ENCODE assay signal across 9 mouse cellular contexts in the genomic region with DNA sequence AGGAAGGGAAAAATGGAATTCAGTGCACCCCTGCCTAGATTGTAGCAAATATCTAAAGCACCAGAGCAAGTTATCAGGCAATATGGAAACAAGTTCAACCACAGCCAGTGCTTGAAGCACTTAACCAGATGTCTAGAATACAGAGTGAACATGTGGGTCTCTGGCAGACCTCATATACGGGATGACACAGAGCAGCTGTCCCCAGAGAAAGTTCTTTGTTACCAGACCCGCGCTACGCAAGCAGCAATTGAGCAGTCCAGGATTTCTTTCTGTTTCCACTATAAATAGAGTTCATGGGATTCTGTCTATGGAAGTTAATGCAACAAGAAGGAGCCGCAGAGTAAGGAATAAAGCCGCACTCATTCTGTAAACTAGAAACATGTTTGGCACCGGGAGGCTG. TPM values are rescaled to one million over a fixed set of nuclear protein-coding genes. Genes with fewer than 3 reads are reported as not detected.
DNase-seq lines count a peak whose midpoint lies in the region; ATAC-seq and TF ChIP-seq lines count a peak whose summit lies in the region.
"Had no signal": no experiment of that assay in that cellular context is flagged by ENCODE, and none has a peak within 500 bp of the region (broad histone marks: within the 10 kb centered on the region; RNA-seq: fewer than 3 reads in every experiment).

No protein-coding gene starts in this region.

- no peaks in the 10 kb centered on the region for H3K36me3 ChIP-seq in hindbrain, postnatal 0 days (ENCODE audit: insufficient read depth, low read length)
- no peaks in the 10 kb centered on the region for H3K36me3 ChIP-seq in hindbrain, embryonic 12.5 days
- H3K36me3 ChIP-seq in intestine, embryonic 16.5 days (ENCODE audit: control insufficient read depth, insufficient read depth, low read length) = no peaks in the 10 kb centered on the region
- H3K36me3 ChIP-seq: neural tube, embryonic 15.5 days had no signal

- TF ChIP-seq CTCF in hindbrain, postnatal 0 days (IDR thresholded peaks at IDR 0.05; ENCODE audit: low read depth) = no peak
- TF ChIP-seq CTCF in brain, embryonic 14.5 days (IDR thresholded peaks at IDR 0.05; ENCODE audit: borderline replicate concordance, extremely low read depth, insufficient read depth, insufficient read length) = no peak
- no peak for TF ChIP-seq CTCF in cortical plate, adult 2 months (IDR thresholded peaks at IDR 0.05; ENCODE audit: extremely low read depth, insufficient read depth, low read length)

- no peaks in the 10 kb centered on the region for H3K9me3 ChIP-seq in hindbrain, postnatal 0 days (ENCODE audit: low read length)
- H3K9me3 ChIP-seq in hindbrain, embryonic 12.5 days (replicated peaks) = no peaks in the 10 kb centered on the region
- no peaks in the 10 kb centered on the region for H3K9me3 ChIP-seq in intestine, embryonic 16.5 days (ENCODE audit: control insufficient read depth, low read length)
- H3K9me3 ChIP-seq: neural tube, embryonic 15.5 days had no signal

- no peak overlapping the region for H3K27ac ChIP-seq in hindbrain, postnatal 0 days
- H3K27ac ChIP-seq in hindbrain, embryonic 12.5 days = no peak overlapping the region
- H3K27ac ChIP-seq in cortical plate, adult 2 months (ENCODE audit: insufficient read depth, low read length) = no peak overlapping the region; the same call in 1 of the 2 replicates
- H3K27ac ChIP-seq in intestine, embryonic 16.5 days (ENCODE audit: low read length) = peak overlapping the region; percentile 6; the same call in 1 of the 2 replicates
- H3K27ac ChIP-seq: hindbrain, embryonic 14.5 days; neural tube, embryonic 15.5 days had no signal

- H3K4me1 ChIP-seq in hindbrain, postnatal 0 days (ENCODE audit: insufficient read depth, low read length) = peaks cover 16% of the 10 kb centered on the region
- H3K4me1 ChIP-seq in hindbrain, embryonic 12.5 days = peaks cover 12% of the 10 kb centered on the region
- peaks cover 7% of the 10 kb centered on the region for H3K4me1 ChIP-seq in cortical plate, adult 2 months (ENCODE audit: control insufficient read depth, insufficient read depth, low read length)
- peaks cover 40% of the 10 kb centered on the region for H3K4me1 ChIP-seq in intestine, embryonic 16.5 days (ENCODE audit: control insufficient read depth, insufficient read depth, low read length)

- H3K27me3 ChIP-seq in hindbrain, postnatal 0 days (ENCODE audit: insufficient read depth, low read length) = no peaks in the 10 kb centered on the region
- H3K27me3 ChIP-seq in hindbrain, embryonic 12.5 days = no peaks in the 10 kb centered on the region
- no peaks in the 10 kb centered on the region for H3K27me3 ChIP-seq in intestine, embryonic 16.5 days (replicated peaks; ENCODE audit: control insufficient read depth, insufficient read depth, low read length)
- H3K27me3 ChIP-seq: neural tube, embryonic 15.5 days had no signal

- 45% methylated on average over 7 of the region's 7 CpGs for WGBS in hindbrain, postnatal 0 days
- WGBS in hindbrain, embryonic 12.5 days = 66% methylated on average over 7 of the region's 7 CpGs
- 46% methylated on average over 7 of the region's 7 CpGs for WGBS in intestine, embryonic 16.5 days

- 0 out of 2 replicates have a peak overlapping the region, but pooled peaks have one; percentile 16 for H3K4me2 ChIP-seq in hindbrain, postnatal 0 days (ENCODE audit: low read depth, low read length)
- no peak overlapping the region for H3K4me2 ChIP-seq in hindbrain, embryonic 12.5 days (replicated peaks)
- no peak overlapping the region for H3K4me2 ChIP-seq in intestine, embryonic 16.5 days (ENCODE audit: low read depth, low read length)
- H3K4me2 ChIP-seq: hindbrain, embryonic 14.5 days; neural tube, embryonic 15.5 days had no signal

- H3K4me3 ChIP-seq in hindbrain, postnatal 0 days (ENCODE audit: low read length) = no peak overlapping the region
- H3K4me3 ChIP-seq in hindbrain, embryonic 12.5 days = no peak overlapping the region
- peak overlapping the region; percentile 48; the same call in 1 of the 2 replicates for H3K4me3 ChIP-seq in cortical plate, adult 2 months (ENCODE audit: insufficient read depth, low read length)
- H3K4me3 ChIP-seq in intestine, embryonic 16.5 days (ENCODE audit: low read length) = no peak overlapping the region
- H3K4me3 ChIP-seq: neural tube, embryonic 15.5 days had no signal

- no peak for ATAC-seq in hindbrain, postnatal 0 days
- ATAC-seq in hindbrain, embryonic 12.5 days (ENCODE audit: low FRiP score) = no peak
- ATAC-seq in intestine, embryonic 16.5 days = no peak
- no peak for ATAC-seq in inflammation-experienced regulatory T-cells, adult 6 months
- ATAC-seq in frontal cortex, adult (ENCODE audit: low TSS enrichment) = no peak

- no peak for DNase-seq in hindbrain, postnatal 0 days (ENCODE audit: low spot score)
- peak; percentile 40 for DNase-seq in brain, embryonic 14.5 days (ENCODE audit: low read depth)

- no peak for TF ChIP-seq POLR2A in brain, embryonic 14.5 days (IDR thresholded peaks at IDR 0.05; ENCODE audit: borderline replicate concordance, extremely low read depth, insufficient read depth, insufficient read length, poor library complexity, severe bottlenecking)
- no peak for TF ChIP-seq POLR2A in cortical plate, adult 2 months (IDR thresholded peaks at IDR 0.05; ENCODE audit: extremely low read depth, insufficient read depth, low read length)

- H3K9ac ChIP-seq in hindbrain, postnatal 0 days (replicated peaks; ENCODE audit: low read length) = no peak overlapping the region
- no peak overlapping the region for H3K9ac ChIP-seq in hindbrain, embryonic 12.5 days
- H3K9ac ChIP-seq in intestine, embryonic 16.5 days (ENCODE audit: low read depth, low read length) = no peak overlapping the region
- H3K9ac ChIP-seq: hindbrain, embryonic 14.5 days; neural tube, embryonic 15.5 days had no signal

RNA-seq across cellular contexts. Expression of a gene that starts 46.8 kb away (rescaled TPM):
- 68.8 and 73.0 TPM in 2 replicates for total RNA-seq in hindbrain, postnatal 0 days (2014; rRNA removed)
- 30.6 and 31.1 TPM in 2 replicates for polyA plus RNA-seq in hindbrain, postnatal 0 days (2015; fragmentation: Nextera tagmentation; extraction: Ambion mirVana)
- polyA plus RNA-seq in hindbrain, embryonic 12.5 days (2016; fragmentation: Nextera tagmentation; extraction: Ambion mirVana) = 2.8 and 3.2 TPM in 2 replicates
- polyA plus RNA-seq in brain, embryonic 14.5 days (2012; rRNA removed) = 2.5 and 6.3 TPM in 2 replicates
- 48.1 and 53.7 TPM in 2 replicates for polyA plus RNA-seq in cortical plate, adult 2 months (2012; rRNA removed)
- polyA plus RNA-seq in intestine, embryonic 16.5 days (2015; fragmentation: Nextera tagmentation; extraction: Ambion mirVana) = 2.4 and 2.6 TPM in 2 replicates
- polyA plus RNA-seq in inflammation-experienced regulatory T-cells, adult 6 months (2017; shearing (Covaris generic)) = under 1 TPM in 1 of 3 experiments, not detected in 2; 0.09 TPM
